In genomic region chr8:110965594-110965993, GRCm38 (mm10) we compare ENCODE assay signal across 9 mouse cellular contexts. TPM values are rescaled to one million over a fixed set of nuclear protein-coding genes. Genes with fewer than 3 reads are reported as not detected.
DNase-seq lines count a peak whose midpoint lies in the region; ATAC-seq and TF ChIP-seq lines count a peak whose summit lies in the region.
"Had no signal": no experiment of that assay in that cellular context is flagged by ENCODE, and none has a peak within 500 bp of the region (broad histone marks: within the 10 kb centered on the region; RNA-seq: fewer than 3 reads in every experiment).

No protein-coding gene starts in this region.

- no peaks in the 10 kb centered on the region for H3K27me3 ChIP-seq in limb, embryonic 14.5 days (ENCODE audit: control insufficient read depth, insufficient read depth, low read length)
- no peaks in the 10 kb centered on the region for H3K27me3 ChIP-seq in limb, embryonic 10.5 days (ENCODE audit: low read depth, poor library complexity, severe bottlenecking)
- no peaks in the 10 kb centered on the region for H3K27me3 ChIP-seq in limb, embryonic 15.5 days
- no peaks in the 10 kb centered on the region for H3K27me3 ChIP-seq in forebrain, embryonic 12.5 days

- H3K27ac ChIP-seq in limb, embryonic 14.5 days (replicated peaks; ENCODE audit: low read depth, low read length) = no peak overlapping the region
- no peak overlapping the region for H3K27ac ChIP-seq in limb, embryonic 10.5 days
- no peak overlapping the region for H3K27ac ChIP-seq in limb, embryonic 15.5 days
- no peak overlapping the region for H3K27ac ChIP-seq in forebrain, embryonic 12.5 days

- 0 out of 2 replicates have a peak, but pooled peaks cover 4% of the 10 kb centered on the region for H3K4me1 ChIP-seq in limb, embryonic 14.5 days (ENCODE audit: control insufficient read depth, insufficient read depth, low read length)
- peaks cover 8% of the 10 kb centered on the region for H3K4me1 ChIP-seq in limb, embryonic 10.5 days
- H3K4me1 ChIP-seq in limb, embryonic 15.5 days = peaks cover 18% of the 10 kb centered on the region
- H3K4me1 ChIP-seq in forebrain, embryonic 12.5 days = peaks cover 2% of the 10 kb centered on the region

- TF ChIP-seq CTCF in brain, embryonic 14.5 days (IDR thresholded peaks at IDR 0.05; ENCODE audit: borderline replicate concordance, extremely low read depth, insufficient read depth, insufficient read length) = no peak

- 49% methylated on average over 7 of the region's 7 CpGs for WGBS in limb, embryonic 14.5 days
- 70% methylated on average over 7 of the region's 7 CpGs for WGBS in limb, embryonic 10.5 days
- WGBS in limb, embryonic 15.5 days = 43% methylated on average over 7 of the region's 7 CpGs
- 71% methylated on average over 7 of the region's 7 CpGs for WGBS in forebrain, embryonic 12.5 days

- no peak overlapping the region for H3K9ac ChIP-seq in limb, embryonic 14.5 days (ENCODE audit: low read depth, low read length, severe bottlenecking)
- H3K9ac ChIP-seq in limb, embryonic 15.5 days = no peak overlapping the region
- H3K9ac ChIP-seq in forebrain, embryonic 12.5 days = no peak overlapping the region

- TF ChIP-seq POLR2A in limb, embryonic 14.5 days (IDR thresholded peaks at IDR 0.05; ENCODE audit: borderline replicate concordance, extremely low read depth, insufficient read depth, insufficient read length) = no peak
- TF ChIP-seq POLR2A in brain, embryonic 14.5 days (IDR thresholded peaks at IDR 0.05; ENCODE audit: borderline replicate concordance, extremely low read depth, insufficient read depth, insufficient read length, poor library complexity, severe bottlenecking) = no peak

- peaks cover 70% of the 10 kb centered on the region for H3K36me3 ChIP-seq in limb, embryonic 14.5 days (ENCODE audit: control insufficient read depth, insufficient read depth, low read length)
- peaks cover 88% of the 10 kb centered on the region for H3K36me3 ChIP-seq in limb, embryonic 10.5 days
- peaks cover 58% of the 10 kb centered on the region for H3K36me3 ChIP-seq in limb, embryonic 15.5 days
- peaks cover 29% of the 10 kb centered on the region for H3K36me3 ChIP-seq in forebrain, embryonic 12.5 days (replicated peaks)

- DNase-seq in limb, embryonic 14.5 days (ENCODE audit: low spot score) = peak; percentile 83
- DNase-seq in limb, embryonic 10.5 days (ENCODE audit: low spot score) = no peak
- DNase-seq in brain, embryonic 14.5 days (ENCODE audit: low read depth) = peak; percentile 43
- DNase-seq in gastrocnemius, postnatal 10 days = peak; percentile 68
- peak; percentile 72 for DNase-seq in kidney, adult 18-20 months
- DNase-seq in spleen, postnatal 36 days (ENCODE audit: low spot score in 2 of 2) = peak; percentile 17 to 56

- no peak overlapping the region for H3K4me3 ChIP-seq in limb, embryonic 14.5 days (replicated peaks; ENCODE audit: low read length)
- H3K4me3 ChIP-seq in limb, embryonic 10.5 days = no peak overlapping the region
- no peak overlapping the region for H3K4me3 ChIP-seq in limb, embryonic 15.5 days
- no peak overlapping the region for H3K4me3 ChIP-seq in forebrain, embryonic 12.5 days (replicated peaks)

- H3K4me2 ChIP-seq in limb, embryonic 14.5 days (replicated peaks; ENCODE audit: low read depth, low read length, severe bottlenecking) = no peak overlapping the region
- no peak overlapping the region for H3K4me2 ChIP-seq in limb, embryonic 15.5 days
- no peak overlapping the region for H3K4me2 ChIP-seq in forebrain, embryonic 12.5 days

- no peaks in the 10 kb centered on the region for H3K9me3 ChIP-seq in limb, embryonic 14.5 days (ENCODE audit: control insufficient read depth, low read length)
- no peaks in the 10 kb centered on the region for H3K9me3 ChIP-seq in limb, embryonic 10.5 days (replicated peaks)
- H3K9me3 ChIP-seq in limb, embryonic 15.5 days = no peaks in the 10 kb centered on the region
- H3K9me3 ChIP-seq in forebrain, embryonic 12.5 days = no peaks in the 10 kb centered on the region
- H3K9me3 ChIP-seq: G1E had no signal

- ATAC-seq in limb, embryonic 14.5 days (ENCODE audit: low FRiP score, low read depth) = no peak
- 0 out of 2 replicates have a peak, but pooled peaks have one; percentile 21 for ATAC-seq in limb, embryonic 15.5 days (ENCODE audit: insufficient number of reproducible peaks, low FRiP score, low TSS enrichment, low read depth)
- ATAC-seq in forebrain, embryonic 12.5 days (ENCODE audit: low FRiP score) = no peak

RNA-seq across cellular contexts. Expression of gene Ddx19a, which starts 32.0 kb away (rescaled TPM):
- 55.6 and 57.8 TPM in 2 replicates for polyA plus RNA-seq in limb, embryonic 14.5 days (2012; rRNA removed)
- polyA plus RNA-seq in limb, embryonic 14.5 days (2014; fragmentation: Nextera tagmentation; extraction: Ambion mirVana) = 18.0 and 19.5 TPM in 2 replicates
- 24.0 and 24.6 TPM in 2 replicates for polyA plus RNA-seq in limb, embryonic 10.5 days (2016; fragmentation: Nextera tagmentation; extraction: Ambion mirVana)
- polyA plus RNA-seq in brain, embryonic 14.5 days (2012; rRNA removed) = 43.5 and 47.2 TPM in 2 replicates
- 10 to 100 TPM; 35.8 to 43.5 TPM for total RNA-seq in gastrocnemius, postnatal 10 days (2021)
- 12.4 and 15.9 TPM in 2 replicates for polyA plus RNA-seq in limb, embryonic 15.5 days (2015; fragmentation: Nextera tagmentation; extraction: Ambion mirVana)
- 18.8 and 20.7 TPM in 2 replicates for polyA plus RNA-seq in forebrain, embryonic 12.5 days (2016; fragmentation: Nextera tagmentation; extraction: Ambion mirVana)

RNA-seq across cellular contexts. Expression of gene St3gal2, which starts 45.9 kb away (rescaled TPM):
- 29.9 and 39.7 TPM in 2 replicates for polyA plus RNA-seq in limb, embryonic 14.5 days (2012; rRNA removed)
- 19.2 and 21.5 TPM in 2 replicates for polyA plus RNA-seq in limb, embryonic 14.5 days (2014; fragmentation: Nextera tagmentation; extraction: Ambion mirVana)
- 42.2 and 42.7 TPM in 2 replicates for polyA plus RNA-seq in limb, embryonic 10.5 days (2016; fragmentation: Nextera tagmentation; extraction: Ambion mirVana)
- polyA plus RNA-seq in brain, embryonic 14.5 days (2012; rRNA removed) = 30.1 and 39.7 TPM in 2 replicates
- total RNA-seq in gastrocnemius, postnatal 10 days (2021) = 10 to 100 TPM; 36.1 to 43.2 TPM
- 29.6 and 32.6 TPM in 2 replicates for polyA plus RNA-seq in limb, embryonic 15.5 days (2015; fragmentation: Nextera tagmentation; extraction: Ambion mirVana)
- 26.2 and 27.2 TPM in 2 replicates for polyA plus RNA-seq in forebrain, embryonic 12.5 days (2016; fragmentation: Nextera tagmentation; extraction: Ambion mirVana)
